Mouse (Mus musculus): ENCODE data around the gene Arx.

DNA sequence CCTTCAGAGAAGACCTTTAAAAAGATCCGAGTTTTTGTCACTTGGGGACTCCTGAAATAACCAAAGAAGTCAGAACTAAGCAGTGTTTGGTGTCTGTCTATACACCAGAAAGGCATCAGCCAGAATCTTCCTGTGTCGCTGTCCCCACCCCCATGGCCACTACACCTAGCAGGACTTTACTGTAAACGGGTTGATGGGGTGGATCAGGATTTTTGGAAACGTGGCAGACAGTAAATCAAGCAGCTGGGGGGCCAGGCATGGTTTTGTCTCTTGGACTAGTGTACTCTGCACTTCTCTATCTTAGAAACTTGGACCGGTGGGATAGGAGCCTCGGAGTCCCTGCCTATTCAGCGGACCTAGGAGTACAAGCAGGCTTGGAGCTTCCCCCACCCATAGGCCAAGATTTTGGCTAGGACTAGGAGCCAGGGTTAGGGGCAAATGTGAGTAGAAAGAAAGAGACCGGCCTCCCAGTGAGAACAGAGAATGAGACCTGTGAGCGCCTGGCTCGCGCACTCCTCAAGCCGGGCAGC, 3.7 kb downstream of the Arx start:
- no peak for TF ChIP-seq CTCF (IDR thresholded peaks at IDR 0.05; ENCODE audit: extremely low read depth, insufficient read depth, insufficient read length, insufficient replicate concordance)
- no peak for TF ChIP-seq POLR2A (IDR thresholded peaks at IDR 0.05; ENCODE audit: low read depth, low read length)

Measured in spleen, adult 2 months (tissue).